Mouse (Mus musculus): ENCODE results near the gene Zfp385a.

DNA sequence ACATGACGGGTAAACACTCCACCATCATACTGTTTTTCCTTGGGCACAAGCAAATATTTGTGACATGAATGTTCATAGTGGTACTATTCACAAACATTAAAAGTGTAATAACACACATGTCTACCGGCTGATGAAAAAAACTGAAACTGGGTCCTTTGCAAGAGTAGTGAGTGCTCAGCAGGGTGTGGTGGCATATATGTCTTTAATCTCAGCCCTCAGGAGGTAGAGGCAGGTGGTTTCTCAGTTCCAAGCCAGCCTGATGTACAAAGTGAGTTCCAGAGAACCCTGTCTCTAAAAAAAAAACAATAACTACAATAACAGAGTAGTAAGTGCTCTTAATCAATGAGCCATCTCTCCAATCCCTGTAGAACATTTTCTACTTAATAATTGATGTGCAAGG is 75.1 kb downstream of the Zfp385a start:
- TF ChIP-seq POLR2A (IDR thresholded peaks at IDR 0.05; ENCODE audit: low read depth, low read length) = no peak
- no peak for TF ChIP-seq CTCF (IDR thresholded peaks at IDR 0.05; ENCODE audit: extremely low read depth, insufficient read depth, insufficient read length, insufficient replicate concordance)
